Mouse (Mus musculus): ENCODE data around the gene Gipc3. TPM values are rescaled to one million over a fixed set of nuclear protein-coding genes. Genes with fewer than 3 reads are reported as not detected.
A peak's percentile ranks its signal among the peaks of the same experiment; 100 is the strongest.

Gene Gipc3
- not detected in 2 replicates for polyA plus RNA-seq (2015; fragmentation: Nextera tagmentation; extraction: Ambion mirVana)

- WGBS = 4% methylated on average over 61 of the region's 67 CpGs
- peak within 1 kb of the TSS; percentile 42 for H3K4me3 ChIP-seq
- H3K4me1 ChIP-seq = peaks cover 18% of the 10 kb centered on the region
- no peak within 1 kb of the TSS for H3K27ac ChIP-seq (replicated peaks)
- H3K4me2 ChIP-seq (replicated peaks) = peak within 1 kb of the TSS; percentile 60
- H3K9me3 ChIP-seq = no peaks in the 10 kb centered on the region
- peaks cover 56% of the 10 kb centered on the region for H3K27me3 ChIP-seq
- H3K36me3 ChIP-seq = no peaks in the 10 kb centered on the region
- H3K9ac ChIP-seq (replicated peaks) = peak within 1 kb of the TSS; percentile 32
- ATAC-seq (replicated peaks) = no peak
Measured at GRCm38 (mm10) chr10:81342686-81343505, at the start of gene Gipc3. Gipc3 (minus strand) TSS chr10:81343266.

GRCm38 (mm10) chr10:81392781-81393185 lies 49.7 kb upstream of the Gipc3 start, which contains the start of gene Smim24:
Smim24 (plus strand) TSS chr10:81393051.
- Histone ChIP-seq H3K27ac (replicated peaks) (no peak within 1 kb of the TSS), H3K9ac (replicated peaks) (peak within 1 kb of the TSS; percentile 37), H3K4me3 (peak within 1 kb of the TSS; percentile 20), H3K27me3 (no peaks in the 10 kb centered on the region), H3K36me3 (peaks cover 7% of the 10 kb centered on the region), H3K9me3 (no peaks in the 10 kb centered on the region), H3K4me2 (replicated peaks) (peak within 1 kb of the TSS; percentile 36), H3K4me1 (peaks cover 21% of the 10 kb centered on the region)
- no peak for ATAC-seq (replicated peaks)
- 74% methylated on average over 14 of the region's 14 CpGs for WGBS

- Histone ChIP-seq H3K4me2 (replicated peaks) (no peak overlapping the region), H3K4me3 (no peak overlapping the region), H3K27me3 (no peaks in the 10 kb centered on the region), H3K9me3 (no peaks in the 10 kb centered on the region), H3K4me1 (peaks cover 21% of the 10 kb centered on the region), H3K27ac (replicated peaks) (no peak overlapping the region), H3K9ac (replicated peaks) (no peak overlapping the region), H3K36me3 (peaks cover 13% of the 10 kb centered on the region)
- ATAC-seq (replicated peaks) = no peak
- WGBS = 84% methylated on average over 6 of the region's 6 CpGs
Measured at GRCm38 (mm10) chr10:81392270-81392669, 49.2 kb upstream of the Gipc3 start.

- Histone ChIP-seq H3K27me3 (no peaks in the 10 kb centered on the region), H3K36me3 (peaks cover 22% of the 10 kb centered on the region), H3K9ac (replicated peaks) (no peak overlapping the region), H3K4me1 (peaks cover 19% of the 10 kb centered on the region), H3K4me3 (no peak overlapping the region), H3K27ac (replicated peaks) (no peak overlapping the region), H3K4me2 (replicated peaks) (no peak overlapping the region), H3K9me3 (no peaks in the 10 kb centered on the region)
- WGBS = 88% methylated on average over 13 of the region's 13 CpGs
- no peak for ATAC-seq (replicated peaks)
Measured at GRCm38 (mm10) chr10:81390678-81390965, 47.6 kb upstream of the Gipc3 start.

GRCm38 (mm10) chr10:81389801-81390677 lies 47.0 kb upstream of the Gipc3 start:
- Histone ChIP-seq H3K4me3 (no peak overlapping the region), H3K9me3 (no peaks in the 10 kb centered on the region), H3K36me3 (peaks cover 22% of the 10 kb centered on the region), H3K27ac (replicated peaks) (no peak overlapping the region), H3K9ac (replicated peaks) (no peak overlapping the region), H3K27me3 (no peaks in the 10 kb centered on the region), H3K4me1 (peaks cover 25% of the 10 kb centered on the region), H3K4me2 (replicated peaks) (no peak overlapping the region)
- peak; percentile 53; the same call in 1 of the 2 replicates for ATAC-seq (replicated peaks)
- 63% methylated on average over 23 of the region's 23 CpGs for WGBS

GRCm38 (mm10) chr10:81389373-81389772 lies 46.3 kb upstream of the Gipc3 start:
- H3K36me3 ChIP-seq = peaks cover 22% of the 10 kb centered on the region
- 49% methylated on average over 3 of the region's 3 CpGs for WGBS
- no peak overlapping the region for H3K27ac ChIP-seq (replicated peaks)
- H3K9ac ChIP-seq (replicated peaks) = no peak overlapping the region
- ATAC-seq (replicated peaks) = no peak
- no peak overlapping the region for H3K4me3 ChIP-seq
- peaks cover 29% of the 10 kb centered on the region for H3K4me1 ChIP-seq
- H3K27me3 ChIP-seq = no peaks in the 10 kb centered on the region
- H3K4me2 ChIP-seq (replicated peaks) = no peak overlapping the region
- no peaks in the 10 kb centered on the region for H3K9me3 ChIP-seq

GRCm38 (mm10) chr10:81388505-81389055 lies 45.5 kb upstream of the Gipc3 start, which contains the start of gene Gm48552:
Gm48552 (plus strand) TSS chr10:81389005.
- no peak within 1 kb of the TSS for H3K9ac ChIP-seq (replicated peaks)
- H3K9me3 ChIP-seq = no peaks in the 10 kb centered on the region
- peaks cover 25% of the 10 kb centered on the region for H3K4me1 ChIP-seq
- H3K4me3 ChIP-seq = no peak within 1 kb of the TSS
- peaks cover 22% of the 10 kb centered on the region for H3K36me3 ChIP-seq
- no peak within 1 kb of the TSS for H3K27ac ChIP-seq (replicated peaks)
- no peaks in the 10 kb centered on the region for H3K27me3 ChIP-seq
- no peak within 1 kb of the TSS for H3K4me2 ChIP-seq (replicated peaks)
- ATAC-seq (replicated peaks) = no peak
- WGBS = 88% methylated on average over 5 of the region's 5 CpGs

- no peak overlapping the region for H3K27ac ChIP-seq (replicated peaks)
- peaks cover 22% of the 10 kb centered on the region for H3K36me3 ChIP-seq
- H3K27me3 ChIP-seq = no peaks in the 10 kb centered on the region
- no peaks in the 10 kb centered on the region for H3K9me3 ChIP-seq
- WGBS = 95% methylated on average over 20 of the region's 20 CpGs
- no peak overlapping the region for H3K9ac ChIP-seq (replicated peaks)
- ATAC-seq (replicated peaks) = no peak
- peaks cover 18% of the 10 kb centered on the region for H3K4me1 ChIP-seq
- H3K4me3 ChIP-seq = no peak overlapping the region
- no peak overlapping the region for H3K4me2 ChIP-seq (replicated peaks)
Measured at GRCm38 (mm10) chr10:81387716-81388115, 44.6 kb upstream of the Gipc3 start.

GRCm38 (mm10) chr10:81385603-81386306 lies 42.7 kb upstream of the Gipc3 start:
- Histone ChIP-seq H3K27ac (replicated peaks) (no peak overlapping the region), H3K36me3 (peaks cover 22% of the 10 kb centered on the region), H3K4me2 (replicated peaks) (peak overlapping the region; percentile 96), H3K4me1 (peaks cover 18% of the 10 kb centered on the region), H3K4me3 (peak overlapping the region; percentile 93), H3K9me3 (no peaks in the 10 kb centered on the region), H3K27me3 (no peaks in the 10 kb centered on the region), H3K9ac (replicated peaks) (no peak overlapping the region)
- WGBS = 84% methylated on average over 22 of the region's 22 CpGs
- ATAC-seq (replicated peaks) = no peak

- no peaks in the 10 kb centered on the region for H3K9me3 ChIP-seq
- H3K4me1 ChIP-seq = peaks cover 18% of the 10 kb centered on the region
- WGBS = under 1% methylated on average over 19 of the region's 19 CpGs
- ATAC-seq (replicated peaks) = peak; percentile 31; the same call in 1 of the 2 replicates
- peak overlapping the region; percentile 93 for H3K4me3 ChIP-seq
- no peaks in the 10 kb centered on the region for H3K27me3 ChIP-seq
- H3K4me2 ChIP-seq (replicated peaks) = peak overlapping the region; percentile 96
- H3K9ac ChIP-seq (replicated peaks) = peak overlapping the region; percentile 79
- H3K27ac ChIP-seq (replicated peaks) = peak overlapping the region; percentile 89
- H3K36me3 ChIP-seq = peaks cover 22% of the 10 kb centered on the region
Measured at GRCm38 (mm10) chr10:81384605-81384982, 41.5 kb upstream of the Gipc3 start.

GRCm38 (mm10) chr10:81383802-81384604 lies 40.9 kb upstream of the Gipc3 start, which contains the start of the genes Dohh and Gm48551:
Dohh (plus strand) TSS chr10:81384428.
Gm48551 (plus strand) TSS chr10:81384466.
- Histone ChIP-seq H3K27ac (replicated peaks) (peak within 1 kb of the TSS; percentile 89), H3K27me3 (no peaks in the 10 kb centered on the region), H3K4me1 (peaks cover 19% of the 10 kb centered on the region), H3K9me3 (no peaks in the 10 kb centered on the region), H3K9ac (replicated peaks) (peak within 1 kb of the TSS; percentile 79), H3K4me2 (replicated peaks) (peak within 1 kb of the TSS; percentile 96), H3K36me3 (peaks cover 22% of the 10 kb centered on the region), H3K4me3 (peak within 1 kb of the TSS; percentile 93)
- 9% methylated on average over 54 of the region's 54 CpGs for WGBS
- peak; percentile 96 for ATAC-seq (replicated peaks)

All from forebrain, embryonic 15.5 days (tissue).